ENCODE assay signal across 7 mouse cellular contexts in the genomic region with DNA sequence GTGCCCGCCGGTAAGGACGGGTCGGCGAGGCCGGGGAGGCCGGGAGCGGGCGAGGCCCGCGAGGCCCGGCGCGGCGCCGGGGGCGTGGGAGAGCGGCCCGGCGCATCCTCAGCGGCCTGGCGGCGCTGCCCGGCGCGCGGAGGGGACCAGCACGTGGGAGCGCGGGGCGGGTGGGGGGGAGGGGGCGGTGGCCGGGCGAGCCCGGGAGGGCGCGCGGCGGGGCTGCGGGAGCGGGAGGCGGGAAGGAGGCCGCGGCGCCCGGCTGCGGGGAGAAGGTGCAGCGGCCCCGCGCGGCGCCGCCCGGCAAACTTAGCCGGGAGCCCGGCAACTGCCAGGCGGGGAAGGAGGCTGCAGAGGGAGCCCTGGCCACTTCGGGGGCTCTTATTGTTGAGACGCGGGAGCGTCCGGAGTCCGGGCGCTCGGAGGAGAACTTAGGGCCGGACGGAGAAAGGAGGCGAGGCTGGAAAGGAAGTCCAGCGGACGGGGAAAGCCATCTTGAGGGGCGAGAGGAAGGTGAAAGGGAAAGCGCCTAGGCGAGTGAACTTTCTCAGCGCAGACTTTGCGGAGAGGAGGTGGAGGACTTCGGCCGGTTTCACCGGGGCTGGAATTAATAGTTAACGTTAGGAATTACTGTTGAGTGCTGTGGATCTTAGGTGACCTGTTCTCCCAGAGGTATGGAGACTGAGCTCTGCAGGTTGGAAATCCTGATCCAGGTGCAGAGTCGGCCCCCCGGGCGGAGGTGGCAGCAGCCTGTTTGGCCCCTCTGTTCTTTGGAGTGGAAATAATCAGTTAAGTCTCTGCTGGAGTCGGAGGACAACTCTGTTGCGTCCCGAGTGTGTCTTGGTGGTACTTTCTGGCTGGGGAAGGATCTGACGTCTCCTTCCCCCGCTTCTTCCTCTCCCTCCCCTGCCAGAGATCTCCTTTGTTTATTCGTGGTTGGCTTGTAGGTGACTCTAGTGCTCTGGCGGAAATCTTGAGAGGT. TPM values are rescaled to one million over a fixed set of nuclear protein-coding genes. Genes with fewer than 3 reads are reported as not detected.
A peak's percentile ranks its signal among the peaks of the same experiment; 100 is the strongest.
DNase-seq lines count a peak whose midpoint lies in the region; ATAC-seq lines count a peak whose summit lies in the region.

No protein-coding gene starts in this region.

- no peaks in the 10 kb centered on the region for H3K36me3 ChIP-seq in intestine, embryonic 15.5 days
- peaks cover 26% of the 10 kb centered on the region for H3K36me3 ChIP-seq in limb, embryonic 12.5 days
- H3K36me3 ChIP-seq in midbrain, embryonic 13.5 days = peaks cover 20% of the 10 kb centered on the region

- peak overlapping the region; percentile 94 for H3K27ac ChIP-seq in intestine, embryonic 15.5 days
- peak overlapping the region; percentile 94 for H3K27ac ChIP-seq in limb, embryonic 12.5 days
- H3K27ac ChIP-seq in midbrain, embryonic 13.5 days = peak overlapping the region; percentile 97

- no peaks in the 10 kb centered on the region for H3K27me3 ChIP-seq in intestine, embryonic 15.5 days (replicated peaks)
- no peaks in the 10 kb centered on the region for H3K27me3 ChIP-seq in limb, embryonic 12.5 days
- no peaks in the 10 kb centered on the region for H3K27me3 ChIP-seq in midbrain, embryonic 13.5 days

- intact Hi-C loops in gastrocnemius, postnatal 36 days (cut with DNase I) = loop anchor here (1.0 kb wide), 1 partner anchor 87 kb away; no protein-coding TSS in a partner anchor

- H3K4me2 ChIP-seq in intestine, embryonic 15.5 days (replicated peaks) = peak overlapping the region; percentile 85
- peak overlapping the region; percentile 74 for H3K4me2 ChIP-seq in limb, embryonic 12.5 days
- H3K4me2 ChIP-seq in midbrain, embryonic 13.5 days (replicated peaks) = peak overlapping the region; percentile 83

- H3K9ac ChIP-seq in intestine, embryonic 15.5 days = peak overlapping the region; percentile 89
- H3K9ac ChIP-seq in limb, embryonic 12.5 days (replicated peaks) = peak overlapping the region; percentile 95
- H3K9ac ChIP-seq in midbrain, embryonic 13.5 days (replicated peaks) = peak overlapping the region; percentile 91

- peaks cover 3% of the 10 kb centered on the region; the same call in 1 of the 2 replicates for H3K4me1 ChIP-seq in intestine, embryonic 15.5 days (replicated peaks)
- H3K4me1 ChIP-seq in limb, embryonic 12.5 days (replicated peaks) = peaks cover 8% of the 10 kb centered on the region
- peaks cover 32% of the 10 kb centered on the region for H3K4me1 ChIP-seq in midbrain, embryonic 13.5 days (replicated peaks)

- WGBS in intestine, embryonic 15.5 days = under 1% methylated on average over 49 of the region's 89 CpGs
- WGBS in limb, embryonic 12.5 days = under 1% methylated on average over 71 of the region's 89 CpGs
- WGBS in midbrain, embryonic 13.5 days = under 1% methylated on average over 56 of the region's 89 CpGs

- ATAC-seq in intestine, embryonic 15.5 days = peak; percentile 63
- peak; percentile 29 for ATAC-seq in limb, embryonic 12.5 days (ENCODE audit: insufficient number of reproducible peaks, insufficient read depth, low FRiP score, low TSS enrichment, low read depth)
- ATAC-seq in midbrain, embryonic 13.5 days = peak; percentile 77

- H3K9me3 ChIP-seq in intestine, embryonic 15.5 days = no peaks in the 10 kb centered on the region
- no peaks in the 10 kb centered on the region for H3K9me3 ChIP-seq in limb, embryonic 12.5 days
- H3K9me3 ChIP-seq in midbrain, embryonic 13.5 days = no peaks in the 10 kb centered on the region

- DNase-seq in adrenal gland, adult 18-20 months (ENCODE audit: low spot score in 2 of 2) = peak; percentile 45 to 61
- DNase-seq in embryo, embryonic 10.5 days (ENCODE audit: low spot score) = peak; percentile 56
- DNase-seq in gastrocnemius, postnatal 36 days = peak; percentile 10 to 46
- peak; percentile 51 for DNase-seq in spleen, adult 12 weeks (ENCODE audit: low spot score)

- H3K4me3 ChIP-seq in intestine, embryonic 15.5 days (replicated peaks) = peak overlapping the region; percentile 97
- peak overlapping the region; percentile 92 for H3K4me3 ChIP-seq in limb, embryonic 12.5 days (replicated peaks)
- H3K4me3 ChIP-seq in midbrain, embryonic 13.5 days (replicated peaks) = peak overlapping the region; percentile 88

RNA-seq across cellular contexts. Expression of gene Chd1, which starts 0.8 kb away (rescaled TPM):
- 10 to 100 TPM; 32.7 to 44.1 TPM for total RNA-seq in adrenal gland, adult 18-20 months (2021)
- total RNA-seq in gastrocnemius, postnatal 36 days (2021) = 10 to 100 TPM; 11.4 to 11.7 TPM
- 24.2 and 28.7 TPM in 2 replicates for polyA plus RNA-seq in intestine, embryonic 15.5 days (2015; fragmentation: Nextera tagmentation; extraction: Ambion mirVana)
- polyA plus RNA-seq in limb, embryonic 12.5 days (2016; fragmentation: Nextera tagmentation; extraction: Ambion mirVana) = 48.6 and 51.1 TPM in 2 replicates
- 21.2 and 26.0 TPM in 2 replicates for polyA plus RNA-seq in midbrain, embryonic 13.5 days (2015; fragmentation: Nextera tagmentation; extraction: Ambion mirVana)

Comparison
In these comparisons a context has a peak if more than half of its experiments do, and no peak if none do; other contexts are left out.
1. Peak in every context shown above with its lines: DNase-seq, ATAC-seq, H3K4me3 ChIP-seq and H3K27ac ChIP-seq.